Mouse (Mus musculus): ENCODE measurements around the gene Tmem212. TPM values are rescaled to one million over a fixed set of nuclear protein-coding genes. Genes with fewer than 3 reads are reported as not detected.

Tmem212 gene
- total RNA-seq, 1 experiment = not detected

- no peak for DNase-seq (ENCODE audit: low read depth, low spot score)
- Histone ChIP-seq H3K36me3 (ENCODE audit: control insufficient read depth, insufficient read depth, low read length, poor library complexity, severe bottlenecking) (no peaks in the 10 kb centered on the region), H3K4me3 (ENCODE audit: insufficient read depth in 1 of 2, low read depth in 1 of 2, low read length in 2 of 2, poor library complexity in 1 of 2, severe bottlenecking in 1 of 2) (no peak overlapping the region), H3K4me1 (ENCODE audit: control insufficient read depth in 2 of 2, insufficient read depth in 2 of 2, low read length in 2 of 2, poor library complexity in 1 of 2) (no peaks in the 10 kb centered on the region), H3K27ac (ENCODE audit: insufficient read depth, low read depth, low read length, poor library complexity, severe bottlenecking) (no peak overlapping the region), H3K9me3 (ENCODE audit: control insufficient read depth, insufficient read depth, low read depth, low read length) (no peaks in the 10 kb centered on the region), H3K9ac (ENCODE audit: insufficient read depth, low read depth, low read length, poor library complexity, severe bottlenecking) (no peak overlapping the region)
- no peak for TF ChIP-seq MAFK (IDR thresholded peaks at IDR 0.05; ENCODE audit: insufficient read depth, low read depth, low read length)
- TF ChIP-seq HCFC1 (IDR thresholded peaks at IDR 0.05; ENCODE audit: borderline replicate concordance, insufficient read depth, low read length) = no peak
- TF ChIP-seq ZNF384 (IDR thresholded peaks at IDR 0.05; ENCODE audit: low read depth, low read length) = no peak
- no peak for TF ChIP-seq ZC3H11A (IDR thresholded peaks at IDR 0.05; ENCODE audit: borderline replicate concordance, low read depth, low read length)
- TF ChIP-seq CHD2 (IDR thresholded peaks at IDR 0.05; ENCODE audit: low read depth, low read length) = no peak
- in situ Hi-C loops (cut with MboI; ENCODE audit: low sequenced_read_pairs in 2 of 2, unreplicated experiment in 2 of 2) = no loop called here
Measured at GRCm38 (mm10) chr3:27827236-27827635, 68.9 kb downstream of the Tmem212 start.

- Histone ChIP-seq H3K4me1 (ENCODE audit: control insufficient read depth in 2 of 2, insufficient read depth in 2 of 2, low read length in 2 of 2, poor library complexity in 1 of 2) (no peaks in the 10 kb centered on the region), H3K4me3 (ENCODE audit: insufficient read depth in 1 of 2, low read depth in 1 of 2, low read length in 2 of 2, poor library complexity in 1 of 2, severe bottlenecking in 1 of 2) (no peak overlapping the region), H3K9ac (ENCODE audit: insufficient read depth, low read depth, low read length, poor library complexity, severe bottlenecking) (no peak overlapping the region), H3K27ac (ENCODE audit: insufficient read depth, low read depth, low read length, poor library complexity, severe bottlenecking) (no peak overlapping the region), H3K36me3 (ENCODE audit: control insufficient read depth, insufficient read depth, low read length, poor library complexity, severe bottlenecking) (no peaks in the 10 kb centered on the region), H3K9me3 (ENCODE audit: control insufficient read depth, insufficient read depth, low read depth, low read length) (no peaks in the 10 kb centered on the region)
- in situ Hi-C loops (cut with MboI; ENCODE audit: low sequenced_read_pairs in 2 of 2, unreplicated experiment in 2 of 2) = no loop called here
- no peak for DNase-seq (ENCODE audit: low read depth, low spot score)
- TF ChIP-seq ZC3H11A (IDR thresholded peaks at IDR 0.05; ENCODE audit: borderline replicate concordance, low read depth, low read length) = no peak
- TF ChIP-seq ZNF384 (IDR thresholded peaks at IDR 0.05; ENCODE audit: low read depth, low read length) = no peak
- no peak for TF ChIP-seq CHD2 (IDR thresholded peaks at IDR 0.05; ENCODE audit: low read depth, low read length)
- no peak for TF ChIP-seq MAFK (IDR thresholded peaks at IDR 0.05; ENCODE audit: insufficient read depth, low read depth, low read length)
- no peak for TF ChIP-seq HCFC1 (IDR thresholded peaks at IDR 0.05; ENCODE audit: borderline replicate concordance, insufficient read depth, low read length)
Measured at GRCm38 (mm10) chr3:27825985-27826384, 70.2 kb downstream of the Tmem212 start.

Other genes starting within 250 kb of the Tmem212 start
- 9.7 and 16.6 TPM in 2 replicates for gene Fndc3b, start 185.1 kb downstream of the Tmem212 start, total RNA-seq (2012; rRNA removed)
- 4.7 and 4.8 TPM in 2 replicates for gene Pld1, start 42.3 kb upstream of the Tmem212 start, total RNA-seq (2012; rRNA removed)